Mouse (Mus musculus) c-Kit-positive CD71-positive TER-119-negative erythroid progenitor cells, embryonic 14.5 days (primary cell): ENCODE results near the gene Tuba4a.
A peak's percentile ranks its signal among the peaks of the same experiment; 100 is the strongest.

Experiments
- DNase-seq: peaks from one replicate; pipeline ENCODE4 v3.0.0-alpha.2; 2013; ENCODE audit warnings: low read depth

Gene Tuba4a

GRCm38 (mm10) chr1:75219531-75219930 is at the start of gene Tuba4a:
TSS of gene Tuba4a (minus strand) at chr1:75219865.
- no peak for DNase-seq

- no peak for DNase-seq
These were observed 44.6 kb upstream of the Tuba4a start, which contains the start of gene Ptprn for GRCm38 (mm10) chr1:75264091-75264880. TSS of gene Ptprn (minus strand) at chr1:75264502.

DNA sequence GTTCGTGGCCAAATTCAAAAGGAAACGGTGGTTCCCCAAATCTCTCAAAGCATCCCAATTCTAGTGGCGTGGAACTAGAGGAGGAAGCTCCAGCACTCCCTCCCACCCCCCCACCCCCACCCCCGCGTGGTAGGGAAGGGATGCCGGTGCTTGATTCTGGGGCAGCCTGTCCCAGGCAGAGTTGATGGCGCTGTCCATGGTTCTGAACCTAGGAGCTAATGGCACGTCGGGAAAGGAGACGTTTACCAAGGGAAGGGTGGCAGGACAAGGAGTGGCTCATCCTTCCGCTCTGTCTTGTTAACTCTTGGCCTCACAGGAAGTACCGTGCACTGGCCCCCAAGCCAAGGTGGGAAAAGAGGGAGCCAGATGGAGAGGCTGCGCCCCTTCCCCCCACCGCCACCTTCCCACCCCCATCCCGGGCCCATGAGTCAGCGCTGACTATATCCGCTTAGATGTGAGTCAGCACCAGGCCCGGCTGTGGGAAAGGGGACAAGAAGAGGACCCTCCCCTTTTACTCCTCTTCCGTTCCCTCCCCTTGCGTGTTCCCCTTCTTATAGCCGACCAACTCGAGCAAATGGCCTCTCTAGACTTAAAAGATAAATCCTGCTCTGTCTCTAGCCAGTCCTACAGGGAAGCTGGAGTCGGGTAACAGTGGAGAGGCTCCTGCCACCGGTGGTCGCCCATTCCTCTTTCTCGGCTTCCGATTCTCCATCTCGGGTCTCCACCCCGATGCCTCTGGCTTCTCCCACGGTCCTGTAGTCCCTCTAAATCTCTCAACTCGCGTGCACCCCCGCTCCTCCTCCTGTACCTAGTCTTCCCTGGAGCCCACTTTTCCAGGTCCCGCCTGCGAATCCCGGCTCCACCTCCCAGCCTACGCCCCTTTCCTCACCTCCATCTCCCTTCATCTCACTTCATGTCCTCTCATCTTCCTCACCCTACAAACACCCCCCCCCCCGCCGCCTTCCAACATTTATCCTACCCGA is 43.6 kb upstream of the Tuba4a start:
- peak; percentile 68 for DNase-seq

DNA sequence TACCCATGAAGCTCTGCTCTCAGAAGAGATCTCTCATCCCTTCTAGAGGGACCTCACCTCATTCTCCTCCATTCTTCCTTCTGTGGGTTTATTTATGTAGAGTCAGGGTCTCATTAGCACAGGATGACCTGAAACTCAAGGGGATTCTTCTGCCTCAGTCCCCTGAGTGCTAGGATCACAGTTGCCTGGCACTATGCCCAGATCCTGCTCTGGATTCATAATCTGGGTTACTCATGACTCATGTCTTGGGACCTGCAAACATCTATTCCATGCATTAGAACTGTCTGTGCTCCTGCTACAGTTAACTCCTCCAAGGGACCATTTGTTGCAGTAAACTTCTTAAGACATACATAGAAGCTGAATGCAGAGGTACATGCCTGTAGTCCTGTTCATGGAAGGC is 41.6 kb upstream of the Tuba4a start:
- no peak for DNase-seq

DNA sequence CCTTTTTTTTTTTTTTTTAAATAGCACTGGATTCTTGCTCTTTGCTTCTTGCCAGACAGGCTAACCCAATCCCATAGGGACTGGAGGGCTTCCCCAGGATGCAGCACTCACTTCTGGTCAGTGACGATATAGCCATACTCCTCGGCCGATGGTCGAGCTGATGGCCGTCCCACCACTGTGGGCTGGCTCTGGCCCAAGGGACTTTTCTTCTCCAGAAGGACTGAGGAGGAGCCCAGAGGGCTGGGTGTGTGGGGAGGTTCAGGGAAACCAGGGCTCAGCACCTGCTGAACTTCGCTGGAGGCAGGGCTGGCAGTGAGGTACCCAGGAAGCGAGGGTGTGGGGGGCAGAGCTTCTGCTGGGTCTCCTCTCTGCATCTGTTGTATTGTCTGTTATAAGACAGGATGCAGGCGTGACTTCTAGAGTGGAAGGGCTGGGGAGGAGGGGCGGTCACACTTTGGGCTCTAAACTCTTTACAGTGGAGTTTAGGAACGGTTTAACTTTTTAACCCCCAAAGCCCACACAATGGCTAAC is 35.9 kb upstream of the Tuba4a start:
- no peak for DNase-seq

GRCm38 (mm10) chr1:75254625-75255013 is 35.0 kb upstream of the Tuba4a start:
- DNase-seq, result no peak

GRCm38 (mm10) chr1:75253849-75254624 is 34.4 kb upstream of the Tuba4a start:
- DNase-seq, result peak; percentile 69

DNA sequence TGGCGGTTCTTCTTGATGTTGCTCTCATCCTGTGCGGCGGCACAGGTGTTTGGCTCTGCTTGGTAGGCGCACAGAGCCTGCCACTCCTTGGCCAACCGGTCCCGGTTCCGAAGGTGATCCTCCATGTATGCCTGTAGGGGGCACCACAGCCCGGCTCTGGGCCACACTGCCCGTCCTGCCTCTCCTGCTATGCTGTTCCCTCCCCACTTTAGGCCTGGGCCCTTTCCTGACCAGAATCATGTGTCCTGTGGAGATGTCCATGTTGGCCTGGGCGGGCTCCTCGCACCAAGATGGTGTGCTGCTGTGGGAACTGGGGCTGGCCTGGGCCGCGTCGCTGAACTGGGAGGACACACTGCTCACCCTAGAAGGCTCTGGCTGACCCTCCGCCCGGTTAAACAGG is 33.4 kb upstream of the Tuba4a start:
- no peak for DNase-seq

GRCm38 (mm10) chr1:75252308-75252707 is 32.6 kb upstream of the Tuba4a start:
- DNase-seq, result no peak

DNA sequence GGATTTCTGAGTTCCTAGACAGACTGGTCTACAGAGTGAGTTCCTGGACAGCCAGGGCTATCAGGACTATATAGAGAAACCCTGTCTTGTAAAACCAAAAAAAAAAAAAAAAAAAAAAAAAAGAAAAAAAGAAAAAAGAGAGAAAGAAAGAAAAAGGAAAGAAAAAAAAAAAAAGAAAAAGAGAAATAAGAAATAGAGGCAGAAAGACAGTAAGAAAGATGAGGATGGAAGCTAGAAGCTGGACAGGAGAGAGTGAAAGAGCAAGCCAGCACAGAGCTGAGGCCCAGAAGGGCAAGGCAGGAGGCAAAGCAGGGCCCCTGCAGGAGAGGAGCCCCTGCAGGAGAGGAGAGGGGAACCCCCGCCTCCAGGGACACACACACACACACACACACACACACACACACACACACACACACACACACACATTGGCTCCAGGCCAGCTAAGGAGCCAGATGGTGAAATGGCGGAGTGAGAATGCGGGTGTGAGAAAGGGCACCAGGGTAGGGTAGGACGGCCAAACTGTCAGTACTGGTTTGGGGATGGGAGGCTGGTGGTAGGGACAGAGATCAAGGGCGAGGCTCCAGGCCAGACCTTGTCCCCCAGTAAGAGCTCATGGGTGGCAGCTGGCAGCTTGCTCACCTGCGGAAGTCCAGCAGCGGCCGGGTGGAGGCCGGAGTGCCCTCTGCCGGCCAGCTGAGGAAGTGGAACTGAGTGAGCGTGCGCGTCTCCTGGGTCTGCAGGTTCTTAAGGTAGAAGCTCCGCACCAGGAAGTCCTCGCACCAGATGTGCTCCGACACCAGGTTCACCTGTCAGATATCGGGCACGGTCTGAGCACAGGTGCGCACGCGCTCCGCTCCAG is 31.7 kb upstream of the Tuba4a start:
- DNase-seq, result peak; percentile 63

- no peak for DNase-seq
These were observed 30.8 kb upstream of the Tuba4a start for GRCm38 (mm10) chr1:75250498-75250897.

- DNase-seq, result no peak
These were observed 28.5 kb upstream of the Tuba4a start for GRCm38 (mm10) chr1:75248041-75248772.

DNA sequence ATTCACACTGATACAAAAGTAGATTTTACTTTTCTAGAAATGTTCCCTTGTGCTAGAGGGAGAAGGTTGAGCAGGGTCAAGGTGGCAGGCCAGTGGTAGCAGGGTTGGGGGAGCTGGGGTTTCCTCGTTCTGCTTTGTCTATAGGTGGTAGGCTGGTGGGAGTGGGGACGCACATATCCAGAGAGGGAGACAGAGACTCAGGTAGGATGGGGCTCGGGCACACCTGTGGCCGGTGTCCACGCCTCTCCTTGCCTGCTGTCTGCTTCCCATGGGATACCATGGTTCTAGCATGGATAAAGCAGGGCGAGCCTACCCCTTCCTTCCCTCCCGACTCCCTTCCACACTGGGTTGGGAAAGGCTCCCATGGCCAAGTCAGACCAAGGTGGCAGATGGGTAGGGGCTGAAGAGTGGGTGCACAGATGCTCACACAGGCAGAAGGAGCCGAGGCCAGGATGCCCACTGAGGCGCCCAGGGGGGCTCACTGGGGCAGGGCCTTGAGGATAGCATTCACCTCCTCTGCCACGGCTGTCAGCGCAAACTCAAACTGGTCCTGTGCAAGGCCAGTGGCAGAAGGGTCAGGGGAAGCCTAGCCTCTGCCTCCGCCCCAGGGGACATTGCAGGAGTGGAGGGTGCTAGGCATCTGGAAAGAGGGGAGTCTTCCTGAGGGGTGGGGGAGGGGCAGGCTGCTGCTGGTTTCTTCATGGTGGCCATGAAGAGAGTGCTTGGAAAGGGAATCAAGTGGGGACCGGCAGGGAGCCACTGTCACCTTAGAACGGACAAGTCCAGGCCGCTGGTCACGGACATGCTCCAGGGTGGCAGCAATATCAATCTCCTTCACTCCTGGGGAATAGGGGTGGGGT is 27.6 kb upstream of the Tuba4a start:
- DNase-seq, result no peak

DNA sequence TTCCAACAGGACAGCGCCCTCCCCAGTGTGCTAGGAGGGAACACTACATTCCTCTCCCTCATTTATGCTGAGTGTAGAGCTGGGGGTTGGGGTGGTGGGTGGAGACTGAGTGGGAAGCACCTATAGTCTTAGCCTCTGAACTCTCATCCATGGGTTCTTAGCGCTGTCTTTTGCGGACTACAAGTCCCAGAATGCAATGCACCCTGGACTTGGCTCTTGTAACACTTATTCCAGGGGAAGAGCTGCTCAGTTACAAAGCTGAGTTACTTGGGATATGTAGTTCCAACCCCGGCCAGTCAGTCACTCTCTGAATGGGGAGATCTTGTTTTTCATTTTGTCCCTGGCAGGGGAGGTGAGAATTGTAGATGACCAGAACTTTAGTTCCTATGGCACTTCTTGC is 25.2 kb upstream of the Tuba4a start:
- DNase-seq, result peak; percentile 61

GRCm38 (mm10) chr1:75244175-75244826 is 24.6 kb upstream of the Tuba4a start:
- DNase-seq, result no peak

DNA sequence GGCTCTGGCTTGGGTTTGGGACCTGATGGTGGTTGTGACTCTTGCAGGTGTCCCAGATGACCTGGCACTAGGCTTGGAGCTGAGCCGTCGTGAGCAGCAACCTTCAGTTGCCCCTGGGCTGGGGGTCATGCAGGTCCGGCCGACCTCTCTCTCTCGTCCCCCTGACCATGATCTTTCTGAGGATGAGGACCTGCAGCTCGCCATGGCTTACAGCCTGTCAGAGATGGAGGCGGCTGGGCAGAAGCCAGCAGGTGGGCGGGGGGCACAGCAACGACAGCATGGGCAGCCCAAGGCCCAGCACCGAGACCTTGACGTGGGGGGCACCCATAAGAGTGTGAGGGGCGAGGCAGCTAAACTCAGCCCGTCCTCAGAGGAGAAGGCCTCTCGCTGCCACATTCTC is 23.7 kb upstream of the Tuba4a start:
- DNase-seq, result no peak

- no peak for DNase-seq
These were observed 19.9 kb upstream of the Tuba4a start for GRCm38 (mm10) chr1:75239591-75239990.
